Mouse (Mus musculus): ENCODE measurements at regions not wholly inside any gene's neighbourhood (a gene's known extent, or its start where the extent isn't known, plus 50 kb on each side); places are given as distances from the start of the nearest gene placed in this dataset.
"Not testable (repeated sequence)": the region's sequence is repeated elsewhere in the genome, so short reads cannot be mapped to it uniquely, and the experiment has no call there.

- no peak for DNase-seq (ENCODE audit: low read depth, low spot score)
Measured at GRCm38 (mm10) chr16:77851206-77852065, 249.5 kb upstream of the Gm11146 start.

GRCm38 (mm10) chr16:77835767-77836166 is 233.9 kb upstream of the Gm11146 start:
- no peak for DNase-seq (ENCODE audit: low read depth, low spot score)

- DNase-seq (ENCODE audit: low read depth, low spot score): no peak
Measured at GRCm38 (mm10) chr16:77827322-77828117, 225.6 kb upstream of the Gm11146 start.

- no peak for DNase-seq (ENCODE audit: low read depth, low spot score)
Measured at GRCm38 (mm10) chr16:77799709-77800108, 197.8 kb upstream of the Gm11146 start.

- DNase-seq (ENCODE audit: low read depth, low spot score): no peak
Measured at GRCm38 (mm10) chr16:77796926-77797325, 195.0 kb upstream of the Gm11146 start.

- DNase-seq (ENCODE audit: low read depth, low spot score): no peak
Measured at GRCm38 (mm10) chr16:77789652-77790051, 187.8 kb upstream of the Gm11146 start.

GRCm38 (mm10) chr16:77789206-77789605 is 187.3 kb upstream of the Gm11146 start:
- DNase-seq (ENCODE audit: low read depth, low spot score): no peak

GRCm38 (mm10) chr16:77788781-77789150 is 186.9 kb upstream of the Gm11146 start:
- DNase-seq (ENCODE audit: low read depth, low spot score): no peak

GRCm38 (mm10) chr16:77788041-77788780 is 186.3 kb upstream of the Gm11146 start:
- DNase-seq (ENCODE audit: low read depth, low spot score): no peak

GRCm38 (mm10) chr16:77787025-77787424 is 185.1 kb upstream of the Gm11146 start:
- no peak for DNase-seq (ENCODE audit: low read depth, low spot score)

GRCm38 (mm10) chr16:77779019-77779418 is 177.1 kb upstream of the Gm11146 start:
- DNase-seq (ENCODE audit: low read depth, low spot score): no peak

- DNase-seq (ENCODE audit: low read depth, low spot score): no peak
Measured at GRCm38 (mm10) chr16:77772075-77772474, 170.2 kb upstream of the Gm11146 start.

- no peak for DNase-seq (ENCODE audit: low read depth, low spot score)
Measured at GRCm38 (mm10) chr16:77760926-77761347, 159.0 kb upstream of the Gm11146 start.

- DNase-seq (ENCODE audit: low read depth, low spot score): no peak
Measured at GRCm38 (mm10) chr16:77760479-77760878, 158.6 kb upstream of the Gm11146 start.

GRCm38 (mm10) chr16:77759997-77760396 is 158.1 kb upstream of the Gm11146 start:
- DNase-seq (ENCODE audit: low read depth, low spot score): no peak

- no peak for DNase-seq (ENCODE audit: low read depth, low spot score)
Measured at GRCm38 (mm10) chr16:77754882-77755281, 153.0 kb upstream of the Gm11146 start.

GRCm38 (mm10) chr16:77749474-77749873 is 147.6 kb upstream of the Gm11146 start:
- DNase-seq (ENCODE audit: low read depth, low spot score): no peak

GRCm38 (mm10) chr16:77743838-77744237 is 141.9 kb upstream of the Gm11146 start:
- DNase-seq (ENCODE audit: low read depth, low spot score): no peak

- no peak for DNase-seq (ENCODE audit: low read depth, low spot score)
Measured at GRCm38 (mm10) chr16:77738821-77739220, 136.9 kb upstream of the Gm11146 start.

GRCm38 (mm10) chr16:77719377-77719776 is 117.5 kb upstream of the Gm11146 start:
- no peak for DNase-seq (ENCODE audit: low read depth, low spot score)

- not testable (repeated sequence) for DNase-seq (ENCODE audit: low read depth, low spot score)
Measured at GRCm38 (mm10) chr16:77717766-77718165, 115.9 kb upstream of the Gm11146 start.

GRCm38 (mm10) chr16:77704726-77705125 is 102.8 kb upstream of the Gm11146 start:
- no peak for DNase-seq (ENCODE audit: low read depth, low spot score)
